Mouse (Mus musculus) fibroblast of lung, adult 2 months (primary cell): Measurements from ENCODE around the gene Zar1l.
A peak's percentile ranks its signal among the peaks of the same experiment; 100 is the strongest.

Source experiments
- DNase-seq: peaks from one replicate; pipeline ENCODE4 v3.0.0-alpha.2; 2011; ENCODE audit warnings: low read depth

Zar1l gene

GRCm38 (mm10) chr5:150478612-150479011, 39.4 kb downstream of the Zar1l start:
- no peak for DNase-seq

- no peak for DNase-seq
Observed at GRCm38 (mm10) chr5:150477364-150477763, 40.6 kb downstream of the Zar1l start.

GRCm38 (mm10) chr5:150468431-150468830, 49.5 kb downstream of the Zar1l start:
- DNase-seq: no peak

GRCm38 (mm10) chr5:150466132-150466531, 51.8 kb downstream of the Zar1l start:
- DNase-seq: peak; percentile 94

GRCm38 (mm10) chr5:150465218-150465617, 52.7 kb downstream of the Zar1l start:
- peak; percentile 53 for DNase-seq

- DNase-seq: no peak
Observed at GRCm38 (mm10) chr5:150464721-150465120, 53.2 kb downstream of the Zar1l start.

GRCm38 (mm10) chr5:150459801-150460200, 58.2 kb downstream of the Zar1l start:
- no peak for DNase-seq

GRCm38 (mm10) chr5:150457904-150458739, 59.8 kb downstream of the Zar1l start:
- DNase-seq: peak; percentile 35

GRCm38 (mm10) chr5:150457165-150457903, 60.6 kb downstream of the Zar1l start:
- DNase-seq: no peak
